ENCODE assay signal across 8 mouse cellular contexts in the genomic region with DNA sequence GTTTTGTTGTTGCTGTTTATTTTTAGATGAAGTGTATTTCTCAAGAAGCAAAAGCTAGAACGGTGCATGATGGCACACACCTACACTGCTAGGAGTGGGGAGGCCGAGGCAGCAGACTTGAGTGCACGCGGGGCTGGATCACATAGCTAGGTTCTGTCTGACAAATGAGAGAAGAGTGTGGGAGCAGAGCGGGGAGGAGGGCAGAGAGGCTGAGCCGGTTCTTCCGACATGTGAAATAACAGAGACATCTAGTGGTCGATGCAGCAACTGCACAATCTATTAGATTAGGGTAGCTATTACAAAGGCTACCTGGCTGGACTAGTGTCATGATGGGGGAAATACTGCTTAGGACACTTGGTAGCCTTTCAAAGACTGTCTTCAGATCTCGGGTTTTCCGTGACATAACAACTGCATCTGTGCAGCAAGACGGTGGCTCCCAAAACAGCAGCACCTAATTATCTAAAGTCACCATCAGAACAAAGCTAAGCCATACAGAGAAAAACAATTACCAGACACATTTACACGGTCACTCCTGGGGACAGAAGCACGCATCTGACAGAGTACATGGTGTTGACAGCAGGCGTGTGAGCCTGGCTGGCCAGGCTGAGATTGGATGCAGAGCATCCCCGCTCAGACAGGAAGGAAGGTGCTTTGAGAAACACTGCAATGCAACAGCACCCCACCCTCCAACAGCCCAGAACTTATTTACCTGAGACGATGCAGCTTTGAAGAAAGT. TPM values are rescaled to one million over a fixed set of nuclear protein-coding genes. Genes with fewer than 3 reads are reported as not detected.
DNase-seq lines count a peak whose midpoint lies in the region; ATAC-seq and TF ChIP-seq lines count a peak whose summit lies in the region.

No protein-coding gene starts in this region.

- H3K36me3 ChIP-seq in embryonic facial prominence, embryonic 12.5 days = peaks cover 60% of the 10 kb centered on the region
- H3K36me3 ChIP-seq in intestine, postnatal 0 days (ENCODE audit: control insufficient read depth, insufficient read depth) = peaks cover 58% of the 10 kb centered on the region
- H3K36me3 ChIP-seq in midbrain, embryonic 11.5 days (ENCODE audit: control insufficient read depth, insufficient read depth, low read length) = peaks cover 12% of the 10 kb centered on the region; the same call in 1 of the 2 replicates
- peaks cover 25% of the 10 kb centered on the region for H3K36me3 ChIP-seq in spleen, adult 2 months (ENCODE audit: control insufficient read depth, insufficient read depth, low read length)

- H3K9me3 ChIP-seq in embryonic facial prominence, embryonic 12.5 days = no peaks in the 10 kb centered on the region
- H3K9me3 ChIP-seq in intestine, postnatal 0 days (ENCODE audit: control insufficient read depth) = no peaks in the 10 kb centered on the region
- H3K9me3 ChIP-seq in midbrain, embryonic 11.5 days (ENCODE audit: control insufficient read depth, low read length) = no peaks in the 10 kb centered on the region

- H3K4me2 ChIP-seq in embryonic facial prominence, embryonic 12.5 days (replicated peaks) = no peak overlapping the region
- H3K4me2 ChIP-seq in intestine, postnatal 0 days (replicated peaks; ENCODE audit: low read depth) = no peak overlapping the region
- H3K4me2 ChIP-seq in midbrain, embryonic 11.5 days = no peak overlapping the region

- peak; percentile 15; the same call in 1 of the 2 replicates for ATAC-seq in embryonic facial prominence, embryonic 12.5 days (ENCODE audit: insufficient number of reproducible peaks, insufficient read depth, low FRiP score, low TSS enrichment)
- peak; percentile 71 for ATAC-seq in intestine, postnatal 0 days
- peak; percentile 87 for ATAC-seq in midbrain, embryonic 11.5 days (ENCODE audit: low FRiP score)

- no peaks in the 10 kb centered on the region for H3K27me3 ChIP-seq in embryonic facial prominence, embryonic 12.5 days
- no peaks in the 10 kb centered on the region for H3K27me3 ChIP-seq in intestine, postnatal 0 days (replicated peaks; ENCODE audit: control insufficient read depth, insufficient read depth, low read length)
- H3K27me3 ChIP-seq in midbrain, embryonic 11.5 days (ENCODE audit: control insufficient read depth, insufficient read depth, low read length) = no peaks in the 10 kb centered on the region
- no peaks in the 10 kb centered on the region for H3K27me3 ChIP-seq in spleen, adult 2 months (ENCODE audit: control insufficient read depth, insufficient read depth, low read length)

- peak; percentile 53 to 54 for DNase-seq in B cell, adult 2 months
- DNase-seq in adrenal gland, postnatal 25 days = peak; percentile 29
- DNase-seq in heart, adult 18-20 months = peak; percentile 57 to 76
- peak; percentile 68 to 79 for DNase-seq in left cerebral cortex, postnatal 25 days (ENCODE audit: low spot score in 2 of 2)
- peak; percentile 96 for DNase-seq in midbrain, embryonic 11.5 days (ENCODE audit: low spot score, missing footprints)
- DNase-seq in spleen, adult 2 months (ENCODE audit: low read depth in 1 of 2, low spot score in 2 of 2) = peak; percentile 3 to 39

- no peaks in the 10 kb centered on the region for H3K4me1 ChIP-seq in embryonic facial prominence, embryonic 12.5 days
- no peaks in the 10 kb centered on the region for H3K4me1 ChIP-seq in intestine, postnatal 0 days (replicated peaks; ENCODE audit: control insufficient read depth, insufficient read depth, low read length)
- no peaks in the 10 kb centered on the region for H3K4me1 ChIP-seq in midbrain, embryonic 11.5 days (ENCODE audit: control insufficient read depth, insufficient read depth, low read length)
- H3K4me1 ChIP-seq in spleen, adult 2 months (ENCODE audit: control insufficient read depth, insufficient read depth, insufficient read length) = no peaks in the 10 kb centered on the region

- H3K4me3 ChIP-seq in embryonic facial prominence, embryonic 12.5 days = no peak overlapping the region
- H3K4me3 ChIP-seq in intestine, postnatal 0 days (ENCODE audit: low read depth, low read length) = no peak overlapping the region
- no peak overlapping the region for H3K4me3 ChIP-seq in midbrain, embryonic 11.5 days (ENCODE audit: low read depth, low read length)
- no peak overlapping the region for H3K4me3 ChIP-seq in spleen, adult 2 months (ENCODE audit: extremely low read depth, insufficient read depth, insufficient read length)

- H3K9ac ChIP-seq in embryonic facial prominence, embryonic 12.5 days = no peak overlapping the region
- no peak overlapping the region for H3K9ac ChIP-seq in intestine, postnatal 0 days (ENCODE audit: low read depth, low read length)
- no peak overlapping the region for H3K9ac ChIP-seq in midbrain, embryonic 11.5 days (ENCODE audit: low read length)

- intact Hi-C loops in left cerebral cortex, postnatal 25 days (cut with DNase I) = loop anchor here (10.0 kb wide), 1 partner anchor 1589 kb away; a partner anchor contains a TSS

- no peak for TF ChIP-seq POLR2A in spleen, adult 2 months (IDR thresholded peaks at IDR 0.05; ENCODE audit: low read depth, low read length)

- peak; percentile 82 for TF ChIP-seq CTCF in intestine, postnatal 0 days (IDR thresholded peaks at IDR 0.05; ENCODE audit: low read depth)
- TF ChIP-seq CTCF in spleen, adult 2 months (IDR thresholded peaks at IDR 0.05; ENCODE audit: extremely low read depth, insufficient read depth, insufficient read length, insufficient replicate concordance) = peak; percentile 54; the same call in 1 of the 2 replicates

- WGBS in embryonic facial prominence, embryonic 12.5 days = 52% methylated on average over 16 of the region's 16 CpGs
- WGBS in intestine, postnatal 0 days = 51% methylated on average over 16 of the region's 16 CpGs
- WGBS in midbrain, embryonic 11.5 days = 59% methylated on average over 16 of the region's 16 CpGs
- 55% methylated on average over 16 of the region's 16 CpGs for WGBS in spleen, adult 2 months

- no peak overlapping the region for H3K27ac ChIP-seq in embryonic facial prominence, embryonic 12.5 days
- H3K27ac ChIP-seq in intestine, postnatal 0 days (ENCODE audit: low read depth, low read length) = no peak overlapping the region
- no peak overlapping the region for H3K27ac ChIP-seq in midbrain, embryonic 11.5 days (ENCODE audit: low read depth, low read length)
- no peak overlapping the region for H3K27ac ChIP-seq in spleen, adult 2 months (ENCODE audit: insufficient read depth, low read length)

RNA-seq across cellular contexts. Expression of a gene that starts 38.4 kb away (rescaled TPM):
- 32.9 and 38.9 TPM in 2 replicates for total RNA-seq in adrenal gland, postnatal 25 days (2021)
- polyA plus RNA-seq in embryonic facial prominence, embryonic 12.5 days (2016; fragmentation: Nextera tagmentation; extraction: Ambion mirVana) = 31.1 and 31.7 TPM in 2 replicates
- total RNA-seq in heart, adult 18-20 months (2021) = 10 to 100 TPM; 22.0 to 22.5 TPM
- 7.9 and 8.3 TPM in 2 replicates for polyA plus RNA-seq in intestine, postnatal 0 days (2015; fragmentation: Nextera tagmentation; extraction: Ambion mirVana)
- 10 to 100 TPM; 47.3 to 49.5 TPM for total RNA-seq in left cerebral cortex, postnatal 25 days (2021)
- polyA plus RNA-seq in midbrain, embryonic 11.5 days (2014; fragmentation: Nextera tagmentation; extraction: Ambion mirVana) = 29.6 and 29.7 TPM in 2 replicates
- polyA plus RNA-seq in spleen, adult 2 months (2012; rRNA removed) = 3.4 and 3.5 TPM in 2 replicates

RNA-seq across cellular contexts. Expression of a gene that starts 40.0 kb away (rescaled TPM):
- total RNA-seq in adrenal gland, postnatal 25 days (2021) = 24.4 and 26.9 TPM in 2 replicates
- polyA plus RNA-seq in embryonic facial prominence, embryonic 12.5 days (2016; fragmentation: Nextera tagmentation; extraction: Ambion mirVana) = 22.1 and 22.7 TPM in 2 replicates
- 10 to 100 TPM; 18.6 to 22.4 TPM for total RNA-seq in heart, adult 18-20 months (2021)
- 16.8 and 18.5 TPM in 2 replicates for polyA plus RNA-seq in intestine, postnatal 0 days (2015; fragmentation: Nextera tagmentation; extraction: Ambion mirVana)
- 10 to 100 TPM; 17.3 to 18.5 TPM for total RNA-seq in left cerebral cortex, postnatal 25 days (2021)
- polyA plus RNA-seq in midbrain, embryonic 11.5 days (2014; fragmentation: Nextera tagmentation; extraction: Ambion mirVana) = 14.7 and 15.3 TPM in 2 replicates
- 4.6 and 5.2 TPM in 2 replicates for polyA plus RNA-seq in spleen, adult 2 months (2012; rRNA removed)

RNA-seq across cellular contexts. Expression of a gene that starts 46.4 kb away (rescaled TPM):
- total RNA-seq in adrenal gland, postnatal 25 days (2021) = 6.9 and 8.8 TPM in 2 replicates
- 12.1 TPM in 2 replicates for polyA plus RNA-seq in embryonic facial prominence, embryonic 12.5 days (2016; fragmentation: Nextera tagmentation; extraction: Ambion mirVana)
- 1 to 10 TPM; 5.7 to 6.2 TPM for total RNA-seq in heart, adult 18-20 months (2021)
- 20.6 and 21.1 TPM in 2 replicates for polyA plus RNA-seq in intestine, postnatal 0 days (2015; fragmentation: Nextera tagmentation; extraction: Ambion mirVana)
- 10 to 100 TPM; 10.7 to 11.5 TPM for total RNA-seq in left cerebral cortex, postnatal 25 days (2021)
- 12.1 and 14.7 TPM in 2 replicates for polyA plus RNA-seq in midbrain, embryonic 11.5 days (2014; fragmentation: Nextera tagmentation; extraction: Ambion mirVana)
- 2.5 and 3.1 TPM in 2 replicates for polyA plus RNA-seq in spleen, adult 2 months (2012; rRNA removed)

Comparison
In these comparisons a context has a peak if more than half of its experiments do, and no peak if none do; other contexts are left out.
1. DNase-seq: peak in every context shown above with its lines; median percentile 96 in midbrain, embryonic 11.5 days; 74 in left cerebral cortex, postnatal 25 days; 66 in heart, adult 18-20 months; 54 in B cell, adult 2 months; 29 in adrenal gland, postnatal 25 days; 21 in spleen, adult 2 months.
2. ATAC-seq: peak in every context shown above with its lines; median percentile 87 in midbrain, embryonic 11.5 days; 71 in intestine, postnatal 0 days; 15 in embryonic facial prominence, embryonic 12.5 days.